Mouse (Mus musculus) cerebellum, adult (tissue): ENCODE results near the gene Marcks.
A peak's percentile ranks its signal among the peaks of the same experiment; 100 is the strongest.
"Not testable (repeated sequence)": the region's sequence is repeated elsewhere in the genome, so short reads cannot be mapped to it uniquely, and the experiment has no call there.

Source experiments
- ATAC-seq: cut with Nextera tagmentation; 2 replicates; pipeline ENCODE4 v1.9.2; 2017; ENCODE audit warnings: mild to moderate bottlenecking, moderate library complexity, mixed read lengths; ENCODE audit not compliant: insufficient number of reproducible peaks, low FRiP score, low TSS enrichment

Gene Marcks

GRCm38 (mm10) chr10:37137531-37138310 lies 999 bp downstream of the Marcks start:
- 0 out of 2 replicates have a peak, but pooled peaks have one; percentile 1 for ATAC-seq

DNA sequence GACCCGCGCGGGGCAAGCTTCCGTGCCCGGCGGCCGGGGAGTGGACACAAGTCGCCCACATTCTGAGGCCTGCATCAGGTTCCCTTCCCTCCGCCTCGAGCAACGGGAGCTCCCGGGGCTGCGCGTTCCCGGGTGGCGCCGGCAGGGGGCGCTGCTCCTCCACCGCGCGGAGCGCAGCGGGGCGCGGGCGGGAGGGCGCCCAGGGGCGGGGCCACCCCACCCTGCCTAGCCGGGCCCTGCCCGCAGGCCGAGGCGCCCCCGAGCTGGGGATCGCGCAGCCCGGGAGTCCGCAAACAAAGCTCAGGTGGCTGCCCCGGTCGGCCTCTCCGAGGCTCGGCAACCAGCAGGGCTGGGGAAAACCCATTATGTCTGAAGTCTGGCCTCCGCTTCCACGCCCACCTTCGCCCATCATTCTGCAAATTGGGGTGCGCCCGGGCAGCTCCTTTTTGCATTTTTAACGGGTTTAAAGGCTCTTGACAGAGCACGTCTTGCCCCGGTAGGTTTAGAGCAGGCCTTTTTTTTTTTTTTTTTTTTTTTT lies 1.7 kb downstream of the Marcks start:
- ATAC-seq, result peak; percentile 59

DNA sequence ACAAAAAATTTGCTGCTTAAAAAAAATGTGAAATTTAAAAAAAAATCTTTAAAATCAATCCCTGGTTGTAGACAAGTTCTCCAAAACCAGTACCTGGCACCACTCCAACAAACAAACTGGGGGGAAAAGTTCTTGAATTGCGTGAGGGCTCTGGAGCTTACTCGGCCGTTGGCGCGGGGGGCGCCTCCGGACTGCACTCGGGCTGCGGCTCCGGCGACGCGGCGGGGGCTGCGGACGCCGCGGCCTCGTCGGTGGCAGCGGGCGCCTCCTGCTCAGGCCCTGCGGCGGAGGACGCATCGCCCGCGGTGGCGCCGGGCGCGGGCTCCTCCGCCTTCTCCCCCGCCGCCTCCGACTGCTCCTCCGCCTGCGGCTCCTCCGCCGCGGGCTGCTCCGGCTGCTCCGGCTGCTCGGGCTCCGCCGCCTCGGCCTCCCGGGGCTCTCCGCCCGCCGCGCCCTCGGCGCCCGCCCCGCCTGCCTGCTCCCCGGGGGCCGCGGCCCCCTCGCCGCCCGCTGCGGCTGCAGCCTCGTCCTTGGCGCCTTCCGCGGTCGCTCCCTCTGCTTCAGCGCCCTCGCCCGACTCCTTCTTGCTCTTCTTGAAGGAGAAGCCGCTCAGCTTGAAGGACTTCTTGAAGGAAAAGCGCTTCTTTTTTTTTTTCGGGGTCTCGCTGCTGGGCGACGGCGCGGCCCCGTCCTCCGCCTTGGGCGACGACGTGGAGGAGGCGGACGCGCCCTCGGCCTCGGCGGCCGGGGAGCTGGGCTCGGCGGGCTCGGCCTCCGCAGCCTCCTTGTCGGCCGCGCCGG lies 2.6 kb downstream of the Marcks start:
- ATAC-seq, result peak; percentile 38

- ATAC-seq, result no peak
Measured at GRCm38 (mm10) chr10:37133876-37134708, 4.6 kb downstream of the Marcks start.

DNA sequence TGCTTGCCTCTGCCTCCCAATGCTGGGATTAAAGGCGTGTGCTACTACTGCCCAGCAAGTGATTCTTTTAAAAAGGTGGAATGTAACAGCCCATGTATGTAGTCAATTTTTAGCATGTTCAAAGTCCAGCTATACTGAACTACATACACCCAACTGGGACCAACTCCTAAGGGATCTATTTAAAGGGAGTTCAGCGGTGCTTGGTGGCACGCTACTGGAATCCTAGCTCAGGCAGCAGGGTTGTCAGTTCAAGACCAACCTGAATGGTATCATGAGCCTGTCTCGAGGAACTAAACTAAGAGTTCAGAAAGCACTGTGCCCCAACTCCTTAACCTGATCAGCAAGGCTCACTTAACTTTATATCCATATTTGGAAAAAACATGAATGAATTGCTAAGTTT lies 6.0 kb downstream of the Marcks start:
- ATAC-seq, result no peak

DNA sequence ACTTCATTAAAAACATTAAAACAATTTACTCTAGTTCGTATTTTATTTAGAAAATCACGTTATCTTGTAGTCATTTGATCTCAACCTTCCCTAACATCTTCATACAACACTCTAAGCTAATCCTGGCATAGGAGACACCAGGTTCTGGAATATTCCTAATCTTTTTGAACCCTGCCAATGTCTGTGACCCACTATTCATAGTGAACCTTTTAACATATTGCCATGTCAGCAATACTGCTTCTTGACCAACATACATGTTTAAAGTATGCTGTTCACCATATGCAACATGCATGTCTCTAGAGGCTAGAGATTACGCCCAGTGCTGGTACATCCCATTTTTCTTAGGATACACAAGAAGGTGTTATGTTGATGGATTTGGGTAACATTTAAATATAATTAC lies 9.1 kb downstream of the Marcks start:
- no peak for ATAC-seq

- ATAC-seq, result no peak
Measured at GRCm38 (mm10) chr10:37115329-37115728, 23.4 kb downstream of the Marcks start.

- ATAC-seq, result no peak
Measured at GRCm38 (mm10) chr10:37112812-37113211, 25.9 kb downstream of the Marcks start.

- ATAC-seq, result no peak
Measured at GRCm38 (mm10) chr10:37112362-37112761, 26.4 kb downstream of the Marcks start.

DNA sequence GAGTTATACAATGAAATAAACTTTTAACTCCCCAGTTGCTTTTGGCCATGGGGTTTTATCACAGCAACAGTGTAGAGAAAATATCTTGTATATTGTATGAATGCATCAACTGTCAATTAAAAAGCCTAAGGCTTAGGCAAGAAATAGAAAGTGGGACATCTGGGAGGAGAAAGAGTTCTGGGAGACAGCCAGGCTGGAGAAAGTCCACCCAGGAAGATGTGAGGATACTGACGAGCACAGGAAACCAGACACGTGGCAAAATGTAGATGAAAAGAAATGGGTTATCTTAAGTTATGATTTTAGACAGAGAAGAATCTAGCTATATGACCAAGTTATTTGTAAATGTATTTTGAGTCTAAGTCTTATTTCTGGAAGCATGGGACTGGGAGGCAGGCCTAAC lies 27.3 kb downstream of the Marcks start:
- no peak for ATAC-seq

DNA sequence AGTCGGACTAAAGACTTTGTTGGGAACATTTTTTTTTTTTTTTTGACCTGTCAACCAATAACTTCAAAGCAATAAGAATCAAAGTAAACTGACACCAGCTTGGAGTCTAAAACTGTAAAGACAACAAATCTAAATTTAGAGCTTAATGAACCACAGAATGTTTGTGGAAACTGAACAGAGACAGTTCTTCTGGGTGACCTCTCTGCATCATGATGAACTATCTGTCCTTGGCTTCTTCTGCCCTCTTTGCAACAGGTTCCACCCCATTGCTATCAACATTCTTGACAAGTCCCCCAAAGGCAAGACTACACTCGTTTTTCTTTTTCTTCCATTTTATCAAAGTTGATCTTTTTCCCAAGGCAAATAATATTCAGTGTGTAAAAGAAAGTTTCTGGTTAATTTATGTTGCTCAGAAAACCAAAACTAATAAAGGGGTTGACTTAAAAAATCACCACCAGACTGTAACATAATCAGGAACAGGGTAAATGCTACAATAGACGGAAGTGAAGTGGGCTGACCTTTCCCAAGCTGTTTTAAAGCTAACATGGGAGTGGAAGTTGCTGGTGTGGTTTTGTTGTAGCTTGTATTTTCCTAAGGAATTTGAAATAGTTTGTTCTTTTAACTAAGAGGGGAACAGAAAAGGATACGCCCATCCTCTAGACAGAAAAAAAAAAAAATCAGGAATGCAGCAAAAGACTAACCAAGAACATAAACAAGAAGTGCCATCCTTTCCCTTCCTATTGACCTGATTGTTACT lies 31.7 kb downstream of the Marcks start:
- no peak for ATAC-seq

- ATAC-seq, result no peak
Measured at GRCm38 (mm10) chr10:37106303-37106702, 32.4 kb downstream of the Marcks start.

GRCm38 (mm10) chr10:37102227-37103080 lies 36.3 kb downstream of the Marcks start:
- no peak for ATAC-seq

GRCm38 (mm10) chr10:37101733-37102132 lies 37.0 kb downstream of the Marcks start:
- peak; percentile 31; the same call in 1 of the 2 replicates for ATAC-seq

DNA sequence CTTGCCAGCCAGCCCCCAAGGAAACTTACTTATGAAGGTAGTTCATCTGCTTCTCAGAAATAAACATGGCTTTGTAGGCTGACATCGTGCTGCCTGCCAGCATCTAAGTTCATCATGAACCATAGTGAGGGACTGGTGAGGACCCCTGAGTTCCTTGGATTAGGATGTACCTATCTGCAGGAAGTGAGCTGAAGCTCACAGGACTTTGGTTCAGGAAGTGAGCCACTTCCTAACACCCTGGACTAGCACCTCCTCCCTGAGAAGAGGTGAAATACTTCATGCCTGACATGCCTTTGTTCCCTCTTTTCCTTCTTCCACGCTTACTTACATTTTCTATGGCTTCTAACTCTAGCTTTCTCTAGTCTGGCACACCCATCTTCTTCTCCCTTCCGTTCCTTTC lies 42.2 kb downstream of the Marcks start:
- ATAC-seq, result no peak

GRCm38 (mm10) chr10:37095803-37096202 lies 42.9 kb downstream of the Marcks start:
- no peak for ATAC-seq

- no peak for ATAC-seq
Measured at GRCm38 (mm10) chr10:37093306-37093705, 45.4 kb downstream of the Marcks start.

GRCm38 (mm10) chr10:37090411-37090810 lies 48.3 kb downstream of the Marcks start:
- ATAC-seq, result no peak

DNA sequence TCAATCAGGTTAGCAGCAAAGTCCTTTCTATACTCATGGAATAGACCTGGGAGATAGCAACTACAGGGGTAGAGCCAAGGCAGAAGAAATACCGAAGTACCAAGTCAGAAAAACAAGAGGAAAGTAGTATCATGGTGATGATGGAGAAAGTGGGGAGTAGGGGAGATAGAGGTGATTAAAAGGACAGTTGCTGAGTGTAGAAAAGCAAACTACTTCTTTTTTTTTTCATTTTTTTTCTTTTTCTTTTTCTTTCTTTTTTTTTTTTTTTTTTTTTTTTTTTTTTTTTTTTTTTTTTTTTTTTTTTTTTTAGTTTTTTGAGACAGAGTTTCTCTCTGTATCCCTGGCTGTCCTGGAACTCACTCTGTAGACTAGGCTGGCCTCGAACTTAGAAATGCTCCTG lies 54.6 kb downstream of the Marcks start:
- ATAC-seq, result not testable (repeated sequence)
